In the genomic region with DNA sequence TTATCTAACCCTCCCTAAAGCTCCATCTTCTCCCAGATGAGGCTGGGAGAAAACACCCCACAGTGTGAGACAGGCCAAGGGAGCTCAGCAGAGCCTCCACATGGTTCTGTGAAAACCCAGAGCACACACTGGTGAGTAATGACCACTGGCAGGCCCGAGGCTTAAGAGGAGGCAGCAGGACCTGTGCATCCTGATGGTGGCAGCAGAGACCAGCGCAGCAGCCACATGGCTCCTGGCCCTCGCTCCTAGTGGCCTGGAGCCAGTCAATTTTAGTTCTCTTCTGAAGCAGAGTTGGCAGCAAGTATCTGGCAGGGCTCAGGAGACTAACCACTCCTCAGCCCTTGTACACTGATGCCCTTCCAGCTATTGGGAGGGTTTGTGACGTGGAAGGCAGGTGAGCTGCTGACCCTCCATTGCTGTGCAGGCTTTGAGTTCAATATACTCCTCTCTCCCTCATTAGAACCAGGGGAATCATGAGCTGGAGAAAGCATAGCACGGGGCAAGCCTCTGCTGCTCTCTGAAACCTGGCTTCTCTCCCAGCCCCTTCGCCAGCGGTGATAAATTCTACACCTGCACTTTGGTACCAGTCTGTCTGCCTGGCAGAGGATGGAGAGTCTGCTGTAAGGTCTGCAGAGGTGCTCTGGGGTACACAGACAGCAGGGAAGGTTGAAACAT, we compare ENCODE assay signal across 8 mouse cellular contexts. TPM values are rescaled to one million over a fixed set of nuclear protein-coding genes. Genes with fewer than 3 reads are reported as not detected.
DNase-seq lines count a peak whose midpoint lies in the region; ATAC-seq and TF ChIP-seq lines count a peak whose summit lies in the region.

No protein-coding gene starts in this region.

- no peak overlapping the region for H3K9ac ChIP-seq in hindbrain, embryonic 13.5 days
- no peak overlapping the region for H3K9ac ChIP-seq in lung, embryonic 16.5 days (ENCODE audit: low read length)

- H3K4me1 ChIP-seq in hindbrain, embryonic 13.5 days (replicated peaks), result peaks cover 19% of the 10 kb centered on the region
- H3K4me1 ChIP-seq in lung, embryonic 16.5 days (replicated peaks; ENCODE audit: control insufficient read depth, insufficient read depth, low read length), result no peaks in the 10 kb centered on the region; the same call in 1 of the 2 replicates
- H3K4me1 ChIP-seq in thymus, adult 2 months (replicated peaks; ENCODE audit: control insufficient read depth, insufficient read depth, low read length), result peaks cover 8% of the 10 kb centered on the region

- intact Hi-C loops in gastrocnemius, adult 2 months (cut with DNase I), result loop anchor here (2.0 kb wide), 2 partner anchors 264 to 502 kb away; no protein-coding TSS in a partner anchor

- no peaks in the 10 kb centered on the region for H3K9me3 ChIP-seq in hindbrain, embryonic 13.5 days
- H3K9me3 ChIP-seq in lung, embryonic 16.5 days (ENCODE audit: control insufficient read depth, low read length), result no peaks in the 10 kb centered on the region

- H3K36me3 ChIP-seq in hindbrain, embryonic 13.5 days, result peaks cover 10% of the 10 kb centered on the region
- no peaks in the 10 kb centered on the region for H3K36me3 ChIP-seq in lung, embryonic 16.5 days (ENCODE audit: control insufficient read depth, insufficient read depth, low read length)
- H3K36me3 ChIP-seq in thymus, adult 2 months (ENCODE audit: control insufficient read depth, insufficient read depth, low read length), result no peaks in the 10 kb centered on the region

- WGBS in hindbrain, embryonic 13.5 days, result 33% methylated on average over 7 of the region's 7 CpGs
- 32% methylated on average over 7 of the region's 7 CpGs for WGBS in lung, embryonic 16.5 days
- 68% methylated on average over 7 of the region's 7 CpGs for WGBS in thymus, adult 2 months

- peak; percentile 43 for DNase-seq in R1 (ENCODE audit: low read depth, low spot score)
- DNase-seq in cerebellum, postnatal 4 days (ENCODE audit: low spot score in 2 of 2), result peak; percentile 70 to 85
- DNase-seq in gastrocnemius, adult 2 months, result peak; percentile 86
- peak; percentile 80 to 89 for DNase-seq in layer of hippocampus, postnatal 14 days (ENCODE audit: low spot score in 2 of 2)
- DNase-seq in retina, adult 2 months (ENCODE audit: low read depth, low spot score), result peak; percentile 47
- no peak for DNase-seq in thymus, adult 2 months

- no peak overlapping the region for H3K27ac ChIP-seq in gastrocnemius, adult 2 months
- H3K27ac ChIP-seq in hindbrain, embryonic 13.5 days, result no peak overlapping the region
- H3K27ac ChIP-seq in lung, embryonic 16.5 days (ENCODE audit: low read length), result no peak overlapping the region
- no peak overlapping the region for H3K27ac ChIP-seq in thymus, adult 2 months (ENCODE audit: control insufficient read depth, insufficient read depth, low read length)

- H3K27me3 ChIP-seq in hindbrain, embryonic 13.5 days, result peaks cover 47% of the 10 kb centered on the region
- no peaks in the 10 kb centered on the region for H3K27me3 ChIP-seq in lung, embryonic 16.5 days (ENCODE audit: control insufficient read depth, insufficient read depth, low read depth, low read length)
- no peaks in the 10 kb centered on the region for H3K27me3 ChIP-seq in thymus, adult 2 months (ENCODE audit: control insufficient read depth, insufficient read depth, low read length)

- ATAC-seq in hindbrain, embryonic 13.5 days (ENCODE audit: low FRiP score), result peak; percentile 85
- peak; percentile 84 for ATAC-seq in lung, embryonic 16.5 days (ENCODE audit: low read depth)

- TF ChIP-seq POLR2A in thymus, adult 2 months (IDR thresholded peaks at IDR 0.05; ENCODE audit: control insufficient read depth, extremely low read depth, insufficient read depth, low read length, poor library complexity), result no peak

- H3K4me3 ChIP-seq in gastrocnemius, adult 2 months, result no peak overlapping the region
- H3K4me3 ChIP-seq in hindbrain, embryonic 13.5 days, result no peak overlapping the region
- H3K4me3 ChIP-seq in lung, embryonic 16.5 days (ENCODE audit: low read length), result no peak overlapping the region
- no peak overlapping the region for H3K4me3 ChIP-seq in thymus, adult 2 months (ENCODE audit: control insufficient read depth, insufficient read depth, low read length)

- no peak overlapping the region for H3K4me2 ChIP-seq in hindbrain, embryonic 13.5 days
- no peak overlapping the region for H3K4me2 ChIP-seq in lung, embryonic 16.5 days (ENCODE audit: low read depth, low read length)

- peak; percentile 95 for TF ChIP-seq CTCF in gastrocnemius, adult 2 months (IDR thresholded peaks at IDR 0.05)
- no peak for TF ChIP-seq CTCF in thymus, adult 2 months (IDR thresholded peaks at IDR 0.05; ENCODE audit: borderline replicate concordance, control insufficient read depth, extremely low read depth, insufficient read depth, low read length, poor library complexity)

RNA-seq across cellular contexts. Expression of a gene that starts 14.3 kb away (rescaled TPM):
- under 1 TPM in 1 of 2 experiments, not detected in 1; 0.42 TPM for total RNA-seq in gastrocnemius, adult 2 months (2021)
- 3.1 and 4.5 TPM in 2 replicates for polyA plus RNA-seq in hindbrain, embryonic 13.5 days (2015; fragmentation: Nextera tagmentation; extraction: Ambion mirVana)
- 10 to 100 TPM; 10.5 to 11.8 TPM for total RNA-seq in layer of hippocampus, postnatal 14 days (2021)
- polyA plus RNA-seq in lung, embryonic 16.5 days (2015; fragmentation: Nextera tagmentation; extraction: Ambion mirVana), result 0.29 and 0.62 TPM in 2 replicates
- 0.98 and 1.4 TPM in 2 replicates for polyA plus RNA-seq in thymus, adult 2 months (2012; rRNA removed)
